In genomic region chr1:135311356-135311755, GRCm38 (mm10) we compare ENCODE assay signal across 14 mouse cellular contexts. TPM values are rescaled to one million over a fixed set of nuclear protein-coding genes. Genes with fewer than 3 reads are reported as not detected.
DNase-seq lines count a peak whose midpoint lies in the region; ATAC-seq lines count a peak whose summit lies in the region.
"Had no signal": no experiment of that assay in that cellular context is flagged by ENCODE, and none has a peak within 500 bp of the region (broad histone marks: within the 10 kb centered on the region; RNA-seq: fewer than 3 reads in every experiment).

No protein-coding gene starts in this region.

- peak overlapping the region; percentile 34; the same call in 1 of the 2 replicates for H3K9ac ChIP-seq in heart, embryonic 13.5 days
- H3K9ac ChIP-seq: embryonic facial prominence, embryonic 13.5 days; hindbrain, embryonic 14.5 days; stomach, embryonic 15.5 days had no signal

- peaks cover 26% of the 10 kb centered on the region for H3K4me1 ChIP-seq in heart, embryonic 13.5 days

- 0 out of 2 replicates have a peak overlapping the region, but pooled peaks have one; percentile 84 for H3K4me2 ChIP-seq in heart, embryonic 13.5 days
- H3K4me2 ChIP-seq: stomach, embryonic 15.5 days had no signal

- H3K27ac ChIP-seq in heart, embryonic 13.5 days (replicated peaks) = no peak overlapping the region
- H3K27ac ChIP-seq: embryonic facial prominence, embryonic 13.5 days; hindbrain, embryonic 14.5 days; stomach, embryonic 15.5 days had no signal

- H3K27me3 ChIP-seq in heart, embryonic 13.5 days (replicated peaks) = no peaks in the 10 kb centered on the region
- H3K27me3 ChIP-seq: embryonic facial prominence, embryonic 13.5 days; stomach, embryonic 15.5 days had no signal

- no peak for ATAC-seq in heart, embryonic 13.5 days (ENCODE audit: extremely low read depth, insufficient number of reproducible peaks, low FRiP score, low TSS enrichment)
- ATAC-seq: forebrain, embryonic 14.5 days had no signal

- H3K36me3 ChIP-seq in heart, embryonic 13.5 days = peaks cover 36% of the 10 kb centered on the region

- H3K4me3 ChIP-seq in heart, embryonic 13.5 days = no peak overlapping the region
- H3K4me3 ChIP-seq: embryonic facial prominence, embryonic 13.5 days; stomach, embryonic 15.5 days had no signal

- 65% methylated on average over 6 of the region's 6 CpGs for WGBS in heart, embryonic 13.5 days

- no peaks in the 10 kb centered on the region for H3K9me3 ChIP-seq in heart, embryonic 13.5 days
- H3K9me3 ChIP-seq: embryonic facial prominence, embryonic 13.5 days; stomach, embryonic 15.5 days had no signal

- DNase-seq in heart, adult 11 months = no peak
- DNase-seq in 3T3-L1 (ENCODE audit: low read depth, low spot score) (peak; percentile 25), ES-CJ7 (ENCODE audit: low read depth, low spot score) (peak; percentile 53)
- DNase-seq in kidney, postnatal 14 days = peak; percentile 65
- no peak for DNase-seq in right cerebral cortex, postnatal 36 days (ENCODE audit: low spot score in 2 of 2)
- no peak for DNase-seq in lung, postnatal 14 days
- DNase-seq: cerebellum, adult 9-10 months; lung, adult 18-20 months; thymus, postnatal 4 days had no signal

RNA-seq across cellular contexts. Expression of gene Timm17a, which starts 2.2 kb away (rescaled TPM):
- polyA plus RNA-seq in heart, embryonic 13.5 days (2015; fragmentation: Nextera tagmentation; extraction: Ambion mirVana) = 313 and 356 TPM in 2 replicates

RNA-seq across cellular contexts. Expression of gene Lmod1, which starts 13.3 kb away (rescaled TPM):
- 1.2 and 1.4 TPM in 2 replicates for polyA plus RNA-seq in heart, embryonic 13.5 days (2015; fragmentation: Nextera tagmentation; extraction: Ambion mirVana)

RNA-seq across cellular contexts. Expression of gene Rnpep, which starts 27.5 kb away (rescaled TPM):
- 52.8 and 57.5 TPM in 2 replicates for polyA plus RNA-seq in heart, embryonic 13.5 days (2015; fragmentation: Nextera tagmentation; extraction: Ambion mirVana)

RNA-seq across cellular contexts. Expression of gene Elf3, which starts 53.0 kb away (rescaled TPM):
- 0.86 and 0.93 TPM in 2 replicates for polyA plus RNA-seq in heart, embryonic 13.5 days (2015; fragmentation: Nextera tagmentation; extraction: Ambion mirVana)

Comparison
In these comparisons a context has a peak if more than half of its experiments do, and no peak if none do; other contexts are left out.
1. DNase-seq: peak in 3T3-L1 (single experiment), ES-CJ7 (single experiment) and kidney, postnatal 14 days (single experiment); none in heart, adult 11 months (single experiment), right cerebral cortex, postnatal 36 days (0 of 2) and lung, postnatal 14 days (single experiment).